Mouse (Mus musculus): ENCODE data around the gene Mfap2. TPM values are rescaled to one million over a fixed set of nuclear protein-coding genes. Genes with fewer than 3 reads are reported as not detected.

Mfap2 gene
- 0.62 and 1.4 TPM in 2 replicates for polyA plus RNA-seq (2012)

GRCm38 (mm10) chr4:141010118-141010517, at the start of gene Mfap2:
TSS of gene Mfap2 (plus strand) at chr4:141010418.

GRCm38 (mm10) chr4:140960781-140961466, 49.3 kb upstream of the Mfap2 start, which contains the start of gene Sdhb:
TSS of gene Sdhb (plus strand) at chr4:140961203.

GRCm38 (mm10) chr4:140986711-140987395, 23.4 kb upstream of the Mfap2 start, which contains the start of gene Atp13a2:
TSS of gene Atp13a2 (plus strand) at chr4:140986873.

GRCm38 (mm10) chr4:141060426-141061301, 50.4 kb downstream of the Mfap2 start, which contains the start of gene Crocc:
TSS of gene Crocc (minus strand) at chr4:141060550.

Other genes starting within 250 kb of the Mfap2 start
- 38.6 and 40.6 TPM in 2 replicates for gene Padi4, start 236.2 kb upstream of the Mfap2 start, polyA plus RNA-seq (2012)
- gene Padi3, start 199.8 kb upstream of the Mfap2 start, polyA plus RNA-seq (2012), result 0.66 and 0.81 TPM in 2 replicates
- gene Padi1, start 164.6 kb upstream of the Mfap2 start, polyA plus RNA-seq (2012), result 0.24 and 0.49 TPM in 2 replicates
- gene Padi2, start 104.1 kb upstream of the Mfap2 start, polyA plus RNA-seq (2012), result 8.7 and 11.8 TPM in 2 replicates
- gene Sdhb, start 49.2 kb upstream of the Mfap2 start, polyA plus RNA-seq (2012), result 120 and 134 TPM in 2 replicates
- gene Atp13a2, start 23.5 kb upstream of the Mfap2 start, polyA plus RNA-seq (2012), result 203 and 226 TPM in 2 replicates
- gene Crocc, start 50.1 kb downstream of the Mfap2 start, polyA plus RNA-seq (2012), result 22.6 and 32.8 TPM in 2 replicates
- 97.0 and 104 TPM in 2 replicates for gene Necap2, start 67.9 kb downstream of the Mfap2 start, polyA plus RNA-seq (2012)
- gene Spata21, start 77.9 kb downstream of the Mfap2 start, polyA plus RNA-seq (2012), result not detected in 2 replicates
- 106 and 123 TPM in 2 replicates for gene Szrd1, start 129.4 kb downstream of the Mfap2 start, polyA plus RNA-seq (2012)
- gene Fbxo42, start 137.5 kb downstream of the Mfap2 start, polyA plus RNA-seq (2012), result 15.0 and 15.5 TPM in 2 replicates
- 2.6 and 3.3 TPM in 2 replicates for gene Rsg1, start 203.5 kb downstream of the Mfap2 start, polyA plus RNA-seq (2012)
- not detected in 2 replicates for gene Arhgef19, start 229.1 kb downstream of the Mfap2 start, polyA plus RNA-seq (2012)